9 mouse cellular contexts compared by ENCODE assay signal in the genomic region with DNA sequence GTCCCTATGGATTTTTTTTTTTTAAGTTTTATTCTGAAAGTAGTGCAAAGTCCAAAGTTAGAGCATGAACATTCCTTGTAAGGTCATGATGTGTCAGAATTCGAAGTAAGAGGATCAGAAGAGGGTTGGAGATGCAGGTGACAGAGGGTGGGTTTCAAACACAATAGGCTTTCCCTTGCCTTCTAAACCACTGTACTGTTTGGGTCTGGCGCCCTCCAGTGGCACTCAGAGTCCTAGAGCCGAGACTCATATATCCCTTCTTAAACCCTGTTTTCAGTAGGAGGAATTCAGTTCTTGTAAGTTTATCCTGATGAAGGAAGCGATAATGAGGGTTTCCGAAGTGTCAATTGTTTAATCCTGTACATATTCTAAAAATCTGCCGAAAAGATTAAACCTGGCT. TPM values are rescaled to one million over a fixed set of nuclear protein-coding genes. Genes with fewer than 3 reads are reported as not detected.
DNase-seq lines count a peak whose midpoint lies in the region; ATAC-seq lines count a peak whose summit lies in the region.
"Had no signal": no experiment of that assay in that cellular context is flagged by ENCODE, and none has a peak within 500 bp of the region (broad histone marks: within the 10 kb centered on the region; RNA-seq: fewer than 3 reads in every experiment).

No protein-coding gene starts in this region.

- 10% methylated on average over 6 of the region's 6 CpGs for WGBS in forebrain, embryonic 15.5 days
- WGBS in hindbrain, embryonic 16.5 days = 5% methylated on average over 6 of the region's 6 CpGs

- H3K4me1 ChIP-seq in forebrain, embryonic 15.5 days = peaks cover 11% of the 10 kb centered on the region
- peaks cover 5% of the 10 kb centered on the region for H3K4me1 ChIP-seq in hindbrain, embryonic 16.5 days (ENCODE audit: control insufficient read depth, insufficient read depth, low read depth, low read length)

- H3K4me3 ChIP-seq in forebrain, embryonic 15.5 days = no peak overlapping the region
- H3K4me3 ChIP-seq in hindbrain, embryonic 16.5 days (ENCODE audit: low read length) = peak overlapping the region; percentile 1; the same call in 1 of the 2 replicates
- H3K4me3 ChIP-seq: heart, embryonic 13.5 days had no signal

- H3K27ac ChIP-seq in forebrain, embryonic 15.5 days (replicated peaks) = no peak overlapping the region
- no peak overlapping the region for H3K27ac ChIP-seq in hindbrain, embryonic 16.5 days (ENCODE audit: low read depth, low read length)
- H3K27ac ChIP-seq: heart, embryonic 13.5 days had no signal

- H3K36me3 ChIP-seq in forebrain, embryonic 15.5 days = no peaks in the 10 kb centered on the region
- H3K36me3 ChIP-seq in hindbrain, embryonic 16.5 days (ENCODE audit: control insufficient read depth, insufficient read depth, low read length) = no peaks in the 10 kb centered on the region
- H3K36me3 ChIP-seq: heart, embryonic 13.5 days had no signal

- ATAC-seq in cerebellum, adult (ENCODE audit: insufficient number of reproducible peaks, low FRiP score, low TSS enrichment) = peak; percentile 49
- ATAC-seq in forebrain, embryonic 15.5 days (replicated peaks) = peak; percentile 82
- peak; percentile 86 for ATAC-seq in hindbrain, embryonic 16.5 days
- no peak for ATAC-seq in monocyte, adult 5-6 weeks (replicated peaks; ENCODE audit: insufficient number of reproducible peaks, low FRiP score, low TSS enrichment, poor library complexity, severe bottlenecking)

- no peak overlapping the region for H3K9ac ChIP-seq in forebrain, embryonic 15.5 days (replicated peaks)
- no peak overlapping the region for H3K9ac ChIP-seq in hindbrain, embryonic 16.5 days (ENCODE audit: low read depth, low read length)
- H3K9ac ChIP-seq: heart, embryonic 13.5 days had no signal

- H3K27me3 ChIP-seq in forebrain, embryonic 15.5 days = peaks cover 24% of the 10 kb centered on the region
- H3K27me3 ChIP-seq in hindbrain, embryonic 16.5 days (replicated peaks; ENCODE audit: control insufficient read depth, insufficient read depth, low read length) = no peaks in the 10 kb centered on the region; the same call in 1 of the 2 replicates

- no peak overlapping the region for H3K4me2 ChIP-seq in forebrain, embryonic 15.5 days (replicated peaks)
- peak overlapping the region; percentile 91 for H3K4me2 ChIP-seq in hindbrain, embryonic 16.5 days (ENCODE audit: low read length)

- peak; percentile 60 for DNase-seq in R1 (ENCODE audit: low read depth, low spot score)
- DNase-seq in layer of hippocampus, postnatal 14 days (ENCODE audit: low spot score in 2 of 2) = peak; percentile 72 to 81
- peak; percentile 41 to 69 for DNase-seq in lung, postnatal 4 days
- DNase-seq in right cerebral cortex, postnatal 10 days (ENCODE audit: low spot score in 2 of 2) = peak; percentile 85 to 91

- no peaks in the 10 kb centered on the region for H3K9me3 ChIP-seq in forebrain, embryonic 15.5 days
- H3K9me3 ChIP-seq in hindbrain, embryonic 16.5 days (ENCODE audit: control insufficient read depth, low read length) = no peaks in the 10 kb centered on the region
- H3K9me3 ChIP-seq: heart, embryonic 13.5 days had no signal

RNA-seq across cellular contexts. Expression of gene Adamts16, which starts 1.4 kb away (rescaled TPM):
- 0.45 and 0.65 TPM in 2 replicates for polyA plus RNA-seq in forebrain, embryonic 15.5 days (2015; fragmentation: Nextera tagmentation; extraction: Ambion mirVana)
- 2.7 and 3.6 TPM in 2 replicates for polyA plus RNA-seq in hindbrain, embryonic 16.5 days (2015; fragmentation: Nextera tagmentation; extraction: Ambion mirVana)
- total RNA-seq in layer of hippocampus, postnatal 14 days (2021) = 1 to 10 TPM; 2.3 to 4.4 TPM
- total RNA-seq in monocyte, adult 5-6 weeks (2017) = not detected in 3 replicates
